Mouse (Mus musculus) neutrophil, adult 5-6 weeks (primary cell): ENCODE data around the gene Dnajc12. TPM values are rescaled to one million over a fixed set of nuclear protein-coding genes. Genes with fewer than 3 reads are reported as not detected.
"Not testable (repeated sequence)": the region's sequence is repeated elsewhere in the genome, so short reads cannot be mapped to it uniquely, and the experiment has no call there.

Source experiments
- ATAC-seq: fragments of 151-379, 151-347 bp; 2 replicates; pipeline ENCODE4 v1.8.0; 2017; ENCODE audit warnings: mild to moderate bottlenecking, moderate TSS enrichment; ENCODE audit not compliant: insufficient number of reproducible peaks, poor library complexity, low FRiP score, severe bottlenecking; ENCODE audit errors: extremely low read depth
- total RNA-seq: library from RNA; stranded (forward); fragments of 200-1000 nt; gene quantifications from 2 replicates; pipeline ENCODE4 v1.2.3, GENCODE M21; 2017

Gene Dnajc12
- total RNA-seq, 1 experiment from 2014 or later = 2.4 TPM

DNA sequence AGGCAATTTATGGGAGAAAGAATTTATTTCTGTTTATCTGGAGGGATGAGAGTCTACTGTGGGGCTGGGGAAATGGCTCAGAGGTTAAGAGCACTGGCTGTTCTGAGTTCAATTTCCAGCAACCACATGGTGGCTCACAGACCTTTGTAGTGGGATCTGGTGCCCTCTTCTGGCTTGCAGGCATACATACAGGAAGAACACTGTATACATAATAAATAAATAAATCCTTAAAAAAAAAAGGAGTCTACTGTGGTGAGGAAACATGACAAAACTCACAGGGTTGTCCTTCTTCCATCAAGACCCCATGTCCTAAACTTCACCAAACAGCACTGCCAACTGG is 42.2 kb downstream of the Dnajc12 start:
- ATAC-seq = 0 out of 2 replicates have a peak, but pooled peaks have one; percentile 30

- ATAC-seq = no peak
Measured at GRCm38 (mm10) chr10:63427146-63427545, 44.9 kb downstream of the Dnajc12 start.

DNA sequence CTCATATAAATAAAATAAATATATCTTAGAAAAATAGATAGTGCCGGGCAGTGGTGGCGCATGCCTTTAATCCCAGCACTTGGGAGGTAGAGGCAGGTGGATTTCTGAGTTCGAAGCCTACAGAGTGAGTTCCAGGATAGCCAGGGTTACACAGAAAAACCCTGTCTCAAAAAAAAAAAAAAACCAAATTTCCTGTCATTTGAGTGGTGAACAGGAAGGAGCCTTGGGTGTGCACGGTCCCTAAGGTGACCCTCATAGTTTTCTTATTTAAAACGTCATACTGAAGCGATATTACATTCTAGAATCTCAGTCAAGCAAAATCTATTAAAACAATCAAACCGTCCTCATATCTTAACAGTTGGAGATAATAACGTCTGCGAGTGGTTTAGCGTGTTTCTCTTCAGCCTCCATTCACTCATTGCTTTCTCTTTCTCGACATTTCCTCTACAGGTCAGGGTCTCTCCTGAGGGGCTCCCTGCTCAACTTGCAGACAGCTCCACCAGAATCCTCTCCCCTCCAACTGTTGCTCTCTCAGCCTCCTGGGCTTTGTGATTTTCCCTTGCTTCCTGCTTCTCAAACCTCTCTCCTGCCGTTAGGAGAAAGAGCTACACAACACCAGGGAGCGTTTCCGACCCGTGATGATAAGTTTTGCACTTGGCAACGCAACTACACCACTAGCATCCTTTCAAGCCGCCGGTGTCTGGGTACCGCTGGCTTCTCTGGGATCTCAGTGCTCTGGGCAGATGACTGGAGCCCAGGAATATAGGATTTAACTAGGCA is 46.2 kb downstream of the Dnajc12 start:
- no peak for ATAC-seq

- no peak for ATAC-seq
Measured at GRCm38 (mm10) chr10:63429023-63429340, 46.7 kb downstream of the Dnajc12 start.

GRCm38 (mm10) chr10:63429380-63429779 is 47.1 kb downstream of the Dnajc12 start:
- ATAC-seq = peak; percentile 88

DNA sequence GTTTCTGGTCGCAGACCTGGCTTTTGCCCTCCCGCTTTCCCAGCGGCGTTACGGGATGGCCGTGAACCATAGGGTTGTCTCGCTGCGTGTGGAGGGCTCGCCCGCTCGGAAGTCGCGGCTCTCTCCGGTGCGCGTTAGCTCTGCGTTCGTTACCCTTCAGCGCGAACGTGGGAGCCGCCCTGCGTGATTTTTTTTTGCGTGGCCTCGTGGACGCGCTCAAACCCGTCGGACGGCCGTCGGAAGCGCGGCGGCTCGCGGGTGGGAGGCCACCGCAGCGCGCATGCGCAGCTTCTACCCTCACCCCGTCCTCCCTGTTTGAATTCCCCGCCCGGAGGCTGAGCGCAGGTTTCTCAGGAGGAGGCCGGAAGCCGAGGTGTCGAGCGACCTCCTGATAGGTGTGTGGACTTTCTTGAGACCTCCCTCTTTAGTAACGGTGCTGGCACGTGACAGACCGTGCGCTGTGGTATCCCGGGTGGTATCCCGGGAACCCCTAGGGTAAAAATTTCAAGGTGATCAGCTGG is 47.6 kb downstream of the Dnajc12 start, which contains the start of gene Ctnna3:
Gene Ctnna3, plus strand, starts transcription at position 314 of the 521 bp plus-strand sequence.
- ATAC-seq = peak; percentile 84

- ATAC-seq = no peak
Measured at GRCm38 (mm10) chr10:63431221-63431736, 49.0 kb downstream of the Dnajc12 start.

DNA sequence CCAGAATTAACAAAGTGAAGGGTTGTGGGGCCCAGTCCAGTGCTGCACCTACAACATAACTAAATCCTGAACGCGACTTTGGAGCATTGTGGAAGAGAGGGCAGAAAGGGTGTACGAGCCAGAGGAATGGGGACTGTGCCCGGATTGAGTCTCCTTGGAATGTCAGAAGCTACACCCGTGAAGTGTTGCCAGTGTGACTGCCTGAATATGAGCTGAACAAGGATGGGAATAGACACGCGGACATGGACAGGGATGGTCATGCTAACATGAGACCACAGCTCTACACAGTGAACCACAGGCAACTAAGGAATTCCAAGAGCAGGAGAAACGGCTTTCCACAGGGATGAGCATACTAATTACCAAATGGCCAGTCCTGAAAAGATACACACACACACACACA is 49.9 kb downstream of the Dnajc12 start:
- ATAC-seq = no peak

- no peak for ATAC-seq
Measured at GRCm38 (mm10) chr10:63432887-63433286, 50.6 kb downstream of the Dnajc12 start.

- ATAC-seq = no peak
Measured at GRCm38 (mm10) chr10:63438736-63439262, 56.6 kb downstream of the Dnajc12 start.

DNA sequence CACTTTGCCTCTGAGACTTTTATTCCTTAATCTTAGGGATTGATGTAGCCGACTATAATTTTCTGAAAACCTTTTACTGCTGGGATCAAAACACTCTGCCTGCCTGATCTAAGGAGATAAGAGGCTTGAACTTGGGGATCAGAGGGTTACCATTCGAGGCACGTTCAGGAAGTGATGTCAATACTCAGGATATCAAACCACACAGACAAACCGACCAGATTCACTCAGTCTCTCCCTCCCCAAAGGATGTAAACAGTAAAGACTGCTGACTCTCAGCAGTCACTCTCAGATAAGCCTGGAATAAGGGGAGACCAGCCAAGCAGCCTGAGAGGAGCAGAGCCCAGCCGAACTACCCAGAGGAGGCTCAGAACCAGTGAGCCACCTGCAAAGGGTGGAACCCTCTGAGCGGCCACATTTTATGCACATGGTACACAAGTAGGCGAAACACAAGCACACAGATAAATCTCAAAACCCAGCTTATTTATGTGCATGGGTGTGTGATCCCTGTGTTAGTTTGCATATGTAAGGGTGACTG is 57.5 kb downstream of the Dnajc12 start:
- no peak for ATAC-seq

- not testable (repeated sequence) for ATAC-seq
Measured at GRCm38 (mm10) chr10:63444602-63445387, 62.6 kb downstream of the Dnajc12 start.

- ATAC-seq = no peak
Measured at GRCm38 (mm10) chr10:63453926-63454325, 71.7 kb downstream of the Dnajc12 start.

DNA sequence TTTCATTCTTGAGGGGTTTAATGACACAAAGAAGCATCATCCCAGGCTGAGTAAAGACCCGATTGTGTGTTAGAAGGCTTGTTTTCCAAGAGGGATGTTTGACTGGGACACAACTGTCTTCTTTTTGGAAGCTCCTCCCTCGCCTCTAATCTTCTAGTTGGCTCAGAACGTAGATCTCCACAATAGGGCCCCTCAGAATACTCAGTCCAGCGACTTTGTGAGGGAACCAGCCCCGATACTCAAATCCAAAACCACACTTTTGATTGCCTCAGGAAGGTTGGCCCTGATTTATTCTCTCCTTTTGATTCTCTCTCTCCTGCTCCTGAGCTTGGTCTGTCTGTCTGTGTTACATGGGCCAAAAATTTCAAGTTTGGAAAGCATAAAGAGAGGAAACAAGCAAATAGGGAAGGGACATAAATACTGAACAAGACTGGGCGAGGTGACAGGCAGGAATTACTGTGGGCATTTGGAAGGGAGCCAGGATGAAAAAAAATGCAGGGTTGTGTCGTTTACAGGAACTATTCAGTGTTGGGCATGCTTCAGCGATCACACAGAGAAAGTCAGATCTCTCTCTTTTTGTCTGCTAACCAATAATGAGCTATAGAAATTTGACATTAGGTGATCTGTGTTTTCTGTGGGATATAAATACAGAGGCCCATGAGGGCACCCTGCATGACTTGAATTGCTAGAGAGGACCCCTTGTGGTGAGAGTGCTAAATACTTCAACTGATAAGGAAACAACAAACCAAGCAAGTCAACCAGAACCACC is 73.1 kb downstream of the Dnajc12 start:
- ATAC-seq = no peak

DNA sequence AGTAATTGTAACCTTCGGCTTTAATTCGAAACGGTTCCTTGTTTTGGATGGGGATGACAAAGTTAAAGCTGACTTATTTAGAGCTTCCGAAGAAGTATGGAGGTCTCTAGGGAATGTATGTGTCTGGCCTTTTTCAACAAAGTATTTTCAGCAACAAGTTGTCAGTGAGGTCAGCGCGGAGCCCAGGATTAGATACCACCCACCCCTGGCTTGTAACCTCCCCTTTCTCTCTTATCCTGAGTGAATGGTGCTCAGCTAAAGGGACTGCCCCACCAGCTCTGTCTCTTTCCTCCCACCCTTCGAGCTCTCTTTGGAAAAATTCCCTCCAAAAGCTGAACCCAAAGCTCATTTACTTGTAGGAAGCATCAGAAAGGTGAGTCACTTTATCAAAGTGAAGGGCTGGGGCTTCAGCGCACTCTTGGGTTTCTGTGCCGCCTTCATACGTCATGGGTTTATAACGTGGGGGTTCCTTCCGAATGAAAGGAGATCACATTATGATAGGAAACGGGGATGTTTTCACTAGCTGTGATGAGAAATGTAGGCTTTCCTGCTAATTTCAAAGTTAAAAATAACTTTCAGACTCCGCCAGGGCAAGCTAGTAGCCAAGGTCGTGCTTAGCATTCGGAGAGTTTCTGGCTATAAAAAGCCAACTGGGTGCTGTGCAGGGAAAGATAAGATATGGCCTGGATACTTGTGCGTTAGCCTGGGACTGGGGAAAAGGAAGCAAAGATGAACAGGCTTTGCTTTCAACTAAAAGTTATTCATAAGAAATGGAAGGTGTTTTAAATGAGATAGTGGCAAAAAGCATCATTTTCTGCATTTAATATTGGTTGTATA is 75.3 kb downstream of the Dnajc12 start:
- ATAC-seq = no peak
